Mouse (Mus musculus) limb, embryonic 10.5 days (tissue): ENCODE data around the gene Cldn7. TPM values are rescaled to one million over a fixed set of nuclear protein-coding genes. Genes with fewer than 3 reads are reported as not detected.
A peak's percentile ranks its signal among the peaks of the same experiment; 100 is the strongest.

Source experiments
- DNase-seq: peaks from one replicate; pipeline ENCODE4 v3.0.0-alpha.2; 2017; ENCODE audit warnings: low spot score
- H3K27ac ChIP-seq: fragments of 300-500 bp; sonication (generic); 2 replicates; pipeline ENCODE4 v1.5.1; 2016; ENCODE audit warnings: mild to moderate bottlenecking
- H3K27me3 ChIP-seq: fragments of 300-500 bp; sonication (generic); 2 replicates; pipeline ENCODE4 v1.6.1; 2016; ENCODE audit warnings: low read depth, mild to moderate bottlenecking; ENCODE audit not compliant: poor library complexity, severe bottlenecking
- H3K36me3 ChIP-seq: fragments of 300-500 bp; sonication (generic); 2 replicates; pipeline ENCODE4 v1.6.1; 2016; ENCODE audit warnings: mild to moderate bottlenecking, moderate library complexity
- H3K4me1 ChIP-seq: fragments of 300-500 bp; sonication (generic); 2 replicates; pipeline ENCODE4 v1.6.1; 2016
- H3K4me3 ChIP-seq: fragments of 300-500 bp; sonication (generic); 2 replicates; pipeline ENCODE4 v1.5.1; 2016; ENCODE audit warnings: mild to moderate bottlenecking, moderate library complexity
- H3K9me3 ChIP-seq: fragments of 300-500 bp; sonication (generic); replicated peaks from 2 replicates; pipeline ENCODE4 v1.6.1; 2016; ENCODE audit warnings: mild to moderate bottlenecking
- WGBS: fragments of 180-500 bp; shearing (Covaris S2); methylation state at CpG from one replicate; pipeline ENCODE4 v1.1.7; 2016; 5-methylcytosine and 5-hydroxymethylcytosine counted together
- polyA plus RNA-seq: library from polyadenylated mRNA; unstranded; fragments of >200 nt; fragmentation: Nextera tagmentation; extraction: Ambion mirVana; gene quantifications from 2 replicates; pipeline ENCODE4 v1.2.1, GENCODE M21; 2016

The Cldn7 gene
- polyA plus RNA-seq, 1 experiment from 2014 or later = 28.7 TPM

- 87% methylated on average over 6 of the region's 6 CpGs for WGBS
- Histone ChIP-seq H3K9me3 (no peaks in the 10 kb centered on the region), H3K27me3 (peaks cover 37% of the 10 kb centered on the region), H3K27ac (no peak overlapping the region), H3K4me3 (no peak overlapping the region), H3K4me1 (peaks cover 14% of the 10 kb centered on the region), H3K36me3 (peaks cover 77% of the 10 kb centered on the region)
- no peak for DNase-seq
These were observed 5.6 kb downstream of the Cldn7 start for GRCm38 (mm10) chr11:69970222-69970621.

- no peak for DNase-seq
- WGBS = 93% methylated on average over 3 of the region's 3 CpGs
- Histone ChIP-seq H3K4me1 (peaks cover 11% of the 10 kb centered on the region), H3K9me3 (no peaks in the 10 kb centered on the region), H3K27me3 (peaks cover 32% of the 10 kb centered on the region), H3K36me3 (peaks cover 83% of the 10 kb centered on the region), H3K4me3 (no peak overlapping the region), H3K27ac (no peak overlapping the region)
These were observed 6.2 kb downstream of the Cldn7 start for GRCm38 (mm10) chr11:69970775-69971174.

- Histone ChIP-seq H3K27me3 (no peaks in the 10 kb centered on the region), H3K4me3 (no peak overlapping the region), H3K27ac (no peak overlapping the region), H3K36me3 (peaks cover 88% of the 10 kb centered on the region), H3K9me3 (no peaks in the 10 kb centered on the region), H3K4me1 (peaks cover 4% of the 10 kb centered on the region; the same call in 1 of the 2 replicates)
- no peak for DNase-seq
- WGBS = 93% methylated on average over 2 of the region's 2 CpGs
These were observed 10.3 kb downstream of the Cldn7 start for GRCm38 (mm10) chr11:69974907-69975306.

GRCm38 (mm10) chr11:69976271-69976670 lies 11.7 kb downstream of the Cldn7 start:
- Histone ChIP-seq H3K4me1 (peaks cover 4% of the 10 kb centered on the region; the same call in 1 of the 2 replicates), H3K9me3 (no peaks in the 10 kb centered on the region), H3K27ac (no peak overlapping the region), H3K27me3 (no peaks in the 10 kb centered on the region), H3K36me3 (peaks cover 77% of the 10 kb centered on the region), H3K4me3 (no peak overlapping the region)
- no peak for DNase-seq
- WGBS = 95% methylated on average over 4 of the region's 4 CpGs

- H3K4me3 ChIP-seq = peak overlapping the region; percentile 98
- 3% methylated on average over 16 of the region's 16 CpGs for WGBS
- peaks cover 62% of the 10 kb centered on the region for H3K36me3 ChIP-seq
- H3K9me3 ChIP-seq = no peaks in the 10 kb centered on the region
- DNase-seq = no peak
- no peaks in the 10 kb centered on the region for H3K27me3 ChIP-seq
- peak overlapping the region; percentile 98 for H3K27ac ChIP-seq
- peaks cover 26% of the 10 kb centered on the region for H3K4me1 ChIP-seq
These were observed 15.2 kb downstream of the Cldn7 start for GRCm38 (mm10) chr11:69979827-69980195.

GRCm38 (mm10) chr11:69980196-69981140 lies 15.9 kb downstream of the Cldn7 start:
- Histone ChIP-seq H3K36me3 (peaks cover 62% of the 10 kb centered on the region), H3K9me3 (no peaks in the 10 kb centered on the region), H3K27me3 (no peaks in the 10 kb centered on the region), H3K4me3 (peak overlapping the region; percentile 98), H3K27ac (peak overlapping the region; percentile 98), H3K4me1 (peaks cover 26% of the 10 kb centered on the region)
- under 1% methylated on average over 51 of the region's 60 CpGs for WGBS
- DNase-seq = peak; percentile 99

- peaks cover 61% of the 10 kb centered on the region for H3K36me3 ChIP-seq
- H3K9me3 ChIP-seq = no peaks in the 10 kb centered on the region
These were observed 16.7 kb downstream of the Cldn7 start, which contains the start of gene Ctdnep1 for GRCm38 (mm10) chr11:69981141-69981762. TSS of gene Ctdnep1 (plus strand) at chr11:69981156.

GRCm38 (mm10) chr11:69982225-69982624 lies 17.6 kb downstream of the Cldn7 start, which contains the start of gene Elp5:
TSS of gene Elp5 (minus strand) at chr11:69982517.
- Histone ChIP-seq H3K4me1 (peaks cover 26% of the 10 kb centered on the region), H3K4me3 (peak within 1 kb of the TSS; percentile 98), H3K27ac (peak within 1 kb of the TSS; percentile 98), H3K9me3 (no peaks in the 10 kb centered on the region), H3K36me3 (peaks cover 61% of the 10 kb centered on the region), H3K27me3 (no peaks in the 10 kb centered on the region)
- 65% methylated on average over 8 of the region's 8 CpGs for WGBS
- DNase-seq = no peak

More at GRCm38 (mm10) chr11:69981141-69981762, 16.7 kb downstream of the Cldn7 start, which contains the start of gene Ctdnep1:
- Histone ChIP-seq H3K27me3 (no peaks in the 10 kb centered on the region), H3K4me1 (peaks cover 26% of the 10 kb centered on the region), H3K27ac (peak within 1 kb of the TSS; percentile 98), H3K4me3 (peak within 1 kb of the TSS; percentile 98)
- WGBS = under 1% methylated on average over 43 of the region's 43 CpGs
- DNase-seq = no peak

GRCm38 (mm10) chr11:69982877-69983276 lies 18.3 kb downstream of the Cldn7 start:
- Histone ChIP-seq H3K4me3 (peak overlapping the region; percentile 98), H3K27ac (peak overlapping the region; percentile 50; the same call in 1 of the 2 replicates), H3K9me3 (no peaks in the 10 kb centered on the region), H3K4me1 (peaks cover 26% of the 10 kb centered on the region), H3K36me3 (peaks cover 61% of the 10 kb centered on the region), H3K27me3 (no peaks in the 10 kb centered on the region)
- WGBS = 44% methylated on average over 5 of the region's 5 CpGs
- DNase-seq = no peak

GRCm38 (mm10) chr11:69983377-69983776 lies 18.8 kb downstream of the Cldn7 start:
- H3K27ac ChIP-seq = no peak overlapping the region
- DNase-seq = no peak
- peaks cover 26% of the 10 kb centered on the region for H3K4me1 ChIP-seq
- H3K27me3 ChIP-seq = no peaks in the 10 kb centered on the region
- H3K4me3 ChIP-seq = peak overlapping the region; percentile 98
- H3K9me3 ChIP-seq = no peaks in the 10 kb centered on the region
- H3K36me3 ChIP-seq = peaks cover 61% of the 10 kb centered on the region
- WGBS = 89% methylated on average over 4 of the region's 4 CpGs

GRCm38 (mm10) chr11:69984431-69984830 lies 19.9 kb downstream of the Cldn7 start:
- H3K9me3 ChIP-seq = no peaks in the 10 kb centered on the region
- no peaks in the 10 kb centered on the region for H3K27me3 ChIP-seq
- H3K4me3 ChIP-seq = 0 out of 2 replicates have a peak overlapping the region, but pooled peaks have one; percentile 6
- no peak overlapping the region for H3K27ac ChIP-seq
- peaks cover 22% of the 10 kb centered on the region for H3K4me1 ChIP-seq
- WGBS = 90% methylated on average over 8 of the region's 8 CpGs
- no peak for DNase-seq
- H3K36me3 ChIP-seq = peaks cover 65% of the 10 kb centered on the region

- Histone ChIP-seq H3K27me3 (no peaks in the 10 kb centered on the region), H3K4me3 (no peak overlapping the region), H3K27ac (no peak overlapping the region), H3K4me1 (peaks cover 19% of the 10 kb centered on the region), H3K9me3 (no peaks in the 10 kb centered on the region), H3K36me3 (peaks cover 71% of the 10 kb centered on the region)
- 86% methylated on average over 8 of the region's 8 CpGs for WGBS
- DNase-seq = no peak
These were observed 25.4 kb downstream of the Cldn7 start for GRCm38 (mm10) chr11:69989949-69990348.
